Mouse (Mus musculus): Measurements from ENCODE around the gene Fbxo2. TPM values are rescaled to one million over a fixed set of nuclear protein-coding genes. Genes with fewer than 3 reads are reported as not detected.
A peak's percentile ranks its signal among the peaks of the same experiment; 100 is the strongest.
"Not testable (repeated sequence)": the region's sequence is repeated elsewhere in the genome, so short reads cannot be mapped to it uniquely, and the experiment has no call there.

Fbxo2 gene
- 4.2 and 4.5 TPM in 2 replicates for polyA plus RNA-seq (2015; fragmentation: Nextera tagmentation; extraction: Ambion mirVana)

DNA sequence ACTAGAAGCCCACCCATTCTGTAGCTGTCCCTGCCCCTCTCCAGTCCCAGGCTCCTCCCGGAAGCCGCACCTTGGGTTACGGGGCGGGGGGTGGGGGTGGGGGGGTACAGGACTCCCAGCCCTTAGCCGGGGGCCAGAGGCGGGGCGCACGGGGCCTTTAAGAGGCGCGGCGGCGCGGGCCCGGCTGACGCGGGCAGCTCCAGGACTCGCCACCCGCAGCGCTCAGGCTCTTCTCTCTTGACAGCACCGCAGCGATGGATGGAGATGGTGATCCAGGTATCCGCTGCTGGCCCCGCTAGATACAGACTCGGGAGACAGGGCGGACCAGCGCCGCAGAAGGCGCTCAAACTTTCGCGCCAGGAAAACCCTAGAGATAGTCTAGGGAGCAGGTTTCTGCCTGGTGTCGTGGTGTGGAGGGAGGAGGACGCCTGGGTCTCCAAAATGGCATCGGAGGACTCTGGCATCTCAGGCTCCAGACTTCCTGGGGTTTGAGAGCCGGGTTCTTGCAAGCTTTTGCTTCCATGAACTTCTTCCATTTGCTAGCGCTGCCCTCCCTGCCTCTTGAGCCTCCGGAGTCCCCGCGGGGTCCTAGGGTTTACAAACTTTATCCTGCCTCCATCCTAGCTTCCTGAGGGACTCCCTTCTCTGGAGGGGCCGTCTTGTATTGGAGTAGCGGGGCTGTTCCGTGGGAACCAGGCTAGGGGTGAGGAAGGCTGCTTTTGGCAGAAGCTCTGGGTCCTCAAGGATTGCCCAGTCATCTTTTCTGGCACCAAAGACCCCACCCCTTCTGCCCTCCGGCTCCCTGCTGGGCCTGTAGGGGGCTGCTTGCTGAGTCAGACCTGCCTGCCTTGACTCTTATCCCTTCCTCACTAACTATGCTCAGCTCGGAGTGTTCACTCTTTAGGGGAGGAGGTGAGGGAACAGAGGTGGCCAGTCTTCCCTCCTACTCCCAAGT is at the start of gene Fbxo2, which contains the start of gene Fbxo44:
Fbxo2 (plus strand) TSS at position 186 of the 955 bp plus-strand sequence.
Fbxo44 (minus strand) TSS at position 47 of the 955 bp plus-strand sequence.
- 0 out of 2 replicates have a peak, but pooled peaks cover under 1% of the 10 kb centered on the region for H3K36me3 ChIP-seq
- peak within 1 kb of the TSS; percentile 63 for H3K9ac ChIP-seq
- ATAC-seq (ENCODE audit: insufficient number of reproducible peaks, low FRiP score, low TSS enrichment, low read depth): peak; percentile 67
- peaks cover 45% of the 10 kb centered on the region for H3K4me1 ChIP-seq
- no peak within 1 kb of the TSS for H3K27ac ChIP-seq
- H3K9me3 ChIP-seq: no peaks in the 10 kb centered on the region
- WGBS: under 1% methylated on average over 43 of the region's 43 CpGs
- peak within 1 kb of the TSS; percentile 97 for H3K4me2 ChIP-seq
- peaks cover 62% of the 10 kb centered on the region for H3K27me3 ChIP-seq
- peak within 1 kb of the TSS; percentile 61 for H3K4me3 ChIP-seq

DNA sequence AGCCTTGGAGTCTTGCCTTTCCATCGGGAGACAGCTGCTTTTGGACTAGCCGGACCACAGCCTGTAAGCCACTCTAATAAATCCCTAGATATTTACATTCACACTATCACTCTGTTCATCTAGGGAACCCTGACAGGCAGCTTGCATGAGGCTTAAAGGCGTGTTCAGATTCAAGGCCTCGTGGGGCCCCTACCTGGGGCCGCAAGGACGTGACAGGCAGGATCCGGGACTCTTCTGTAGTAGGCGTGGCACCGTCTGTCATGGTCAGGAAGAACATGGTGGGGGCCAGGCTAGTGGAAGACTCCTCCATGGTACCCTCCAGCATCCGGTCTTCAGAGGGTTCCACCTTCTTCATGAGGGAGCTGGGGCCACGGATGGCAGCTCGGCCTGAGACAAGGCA is 47.9 kb upstream of the Fbxo2 start:
- H3K36me3 ChIP-seq: no peaks in the 10 kb centered on the region
- H3K4me3 ChIP-seq: no peak overlapping the region
- H3K4me2 ChIP-seq: no peak overlapping the region
- H3K27ac ChIP-seq: no peak overlapping the region
- no peak for ATAC-seq (ENCODE audit: insufficient number of reproducible peaks, low FRiP score, low TSS enrichment, low read depth)
- H3K9ac ChIP-seq: no peak overlapping the region
- peaks cover 7% of the 10 kb centered on the region; the same call in 1 of the 2 replicates for H3K27me3 ChIP-seq
- H3K4me1 ChIP-seq: peaks cover 18% of the 10 kb centered on the region
- H3K9me3 ChIP-seq: no peaks in the 10 kb centered on the region
- 77% methylated on average over 12 of the region's 12 CpGs for WGBS

DNA sequence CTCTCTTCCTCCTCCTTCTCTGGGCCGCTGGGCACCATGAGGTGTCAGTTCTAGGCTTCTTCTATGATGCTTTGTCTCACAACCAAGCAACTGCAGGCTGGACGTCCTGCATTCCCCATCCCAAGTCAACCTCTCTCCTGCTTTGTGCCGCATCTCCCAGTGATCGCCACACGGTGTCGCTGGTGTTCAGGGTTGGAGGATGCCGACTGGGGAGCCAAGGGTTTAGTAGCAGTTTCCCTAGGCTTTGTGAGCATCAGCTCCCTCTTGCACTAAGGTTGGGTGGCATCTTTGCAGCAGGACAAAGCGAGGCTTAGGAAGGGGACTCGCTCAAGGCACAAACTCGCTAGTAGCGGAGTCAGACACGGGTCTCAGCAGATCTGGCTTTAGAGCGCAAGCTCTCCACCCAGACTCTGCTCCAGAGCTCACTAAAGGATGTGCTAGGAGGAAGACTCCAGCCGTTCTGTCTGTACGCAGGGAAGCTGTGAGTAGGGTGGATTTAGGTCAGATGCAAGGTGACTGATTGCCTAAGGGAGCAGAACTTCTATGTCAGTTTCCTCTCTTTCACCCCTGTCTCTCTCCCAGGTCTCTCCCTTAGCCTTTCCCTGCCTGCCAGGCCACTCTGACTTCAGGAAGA is 45.5 kb upstream of the Fbxo2 start:
- Histone ChIP-seq H3K27ac (no peak overlapping the region), H3K4me2 (peak overlapping the region; percentile 33; the same call in 1 of the 2 replicates), H3K9ac (no peak overlapping the region), H3K36me3 (no peaks in the 10 kb centered on the region), H3K4me3 (no peak overlapping the region), H3K4me1 (peaks cover 9% of the 10 kb centered on the region), H3K27me3 (peaks cover 7% of the 10 kb centered on the region; the same call in 1 of the 2 replicates), H3K9me3 (no peaks in the 10 kb centered on the region)
- no peak; the same call in 1 of the 2 replicates for ATAC-seq (ENCODE audit: insufficient number of reproducible peaks, low FRiP score, low TSS enrichment, low read depth)
- WGBS: 8% methylated on average over 15 of the region's 15 CpGs

DNA sequence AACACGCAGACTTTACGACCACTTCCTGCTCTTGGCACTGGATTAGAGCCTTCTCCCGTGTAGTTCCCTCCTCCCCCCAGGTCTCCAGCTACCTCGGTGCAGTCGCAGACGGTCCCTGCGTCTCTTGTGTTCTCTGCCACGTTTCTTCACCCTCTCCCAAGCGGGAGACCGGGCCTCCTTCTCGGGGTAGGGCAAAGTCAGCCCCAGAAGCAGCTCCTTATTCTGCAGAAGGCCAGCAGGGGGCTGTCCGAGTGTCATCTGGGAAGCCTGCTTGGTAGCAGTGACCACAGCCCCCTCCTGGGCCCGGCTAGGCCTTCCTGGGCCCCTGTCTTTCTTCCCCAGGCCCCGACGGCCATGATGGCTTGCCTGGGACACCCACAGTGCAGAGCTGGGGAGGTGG is 45.0 kb upstream of the Fbxo2 start:
- Histone ChIP-seq H3K27ac (no peak overlapping the region), H3K4me1 (peaks cover 9% of the 10 kb centered on the region), H3K27me3 (peaks cover 7% of the 10 kb centered on the region; the same call in 1 of the 2 replicates), H3K4me2 (0 out of 2 replicates have a peak overlapping the region, but pooled peaks have one; percentile 10), H3K9me3 (no peaks in the 10 kb centered on the region), H3K36me3 (no peaks in the 10 kb centered on the region), H3K4me3 (no peak overlapping the region), H3K9ac (no peak overlapping the region)
- WGBS: 3% methylated on average over 15 of the region's 15 CpGs
- 0 out of 2 replicates have a peak, but pooled peaks have one; percentile 7 for ATAC-seq (ENCODE audit: insufficient number of reproducible peaks, low FRiP score, low TSS enrichment, low read depth)

DNA sequence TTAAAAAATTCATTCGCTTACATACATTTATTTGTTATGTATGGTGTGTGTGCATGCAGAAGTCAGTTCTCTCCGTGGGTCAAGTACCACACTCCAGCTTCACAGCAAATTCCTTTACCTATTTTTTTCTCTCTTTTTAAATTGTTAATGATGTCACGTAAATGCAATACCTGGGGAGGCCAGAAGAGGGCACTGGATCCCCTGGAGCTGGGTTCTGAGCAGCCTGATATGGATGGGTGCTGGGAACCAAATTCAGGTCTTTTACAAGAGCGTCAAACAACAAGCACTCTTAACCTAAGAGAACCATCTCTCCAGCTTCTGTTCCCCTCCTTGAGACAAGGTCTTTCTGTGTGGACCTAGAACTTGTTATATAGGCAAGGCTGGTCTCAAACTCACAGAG is 43.8 kb upstream of the Fbxo2 start:
- no peak overlapping the region for H3K4me2 ChIP-seq

DNA sequence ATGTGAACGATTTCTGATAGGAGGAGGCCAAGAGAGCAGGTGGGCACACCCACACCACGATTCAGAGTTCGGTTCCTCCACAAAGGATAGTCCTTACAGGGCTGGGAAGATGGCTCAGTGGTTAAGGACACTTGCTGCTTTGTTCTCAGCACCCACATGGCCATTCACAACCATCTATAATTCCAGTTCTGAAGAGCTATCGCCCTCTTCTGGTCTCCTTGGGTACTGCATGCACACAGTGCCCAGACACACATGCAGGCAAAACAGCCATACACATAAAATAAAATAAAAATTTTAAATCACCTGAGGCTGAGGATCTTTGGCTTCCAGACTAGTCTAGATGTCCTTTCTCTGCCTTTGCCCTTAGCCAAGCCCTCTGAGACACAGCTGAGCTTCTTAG is 43.0 kb upstream of the Fbxo2 start:
- H3K4me3 ChIP-seq: no peak overlapping the region
- no peak for ATAC-seq (ENCODE audit: insufficient number of reproducible peaks, low FRiP score, low TSS enrichment, low read depth)
- no peaks in the 10 kb centered on the region for H3K36me3 ChIP-seq
- H3K9me3 ChIP-seq: no peaks in the 10 kb centered on the region
- H3K4me2 ChIP-seq: no peak overlapping the region
- peaks cover 10% of the 10 kb centered on the region for H3K4me1 ChIP-seq
- peaks cover 7% of the 10 kb centered on the region; the same call in 1 of the 2 replicates for H3K27me3 ChIP-seq
- no peak overlapping the region for H3K27ac ChIP-seq
- WGBS: 75% methylated on average over 4 of the region's 4 CpGs
- no peak overlapping the region for H3K9ac ChIP-seq

More for the DNA sequence above, 43.8 kb upstream of the Fbxo2 start:
- Histone ChIP-seq H3K4me3 (no peak overlapping the region), H3K27ac (no peak overlapping the region), H3K27me3 (peaks cover 7% of the 10 kb centered on the region; the same call in 1 of the 2 replicates), H3K36me3 (no peaks in the 10 kb centered on the region), H3K9me3 (no peaks in the 10 kb centered on the region), H3K4me1 (peaks cover 9% of the 10 kb centered on the region), H3K9ac (no peak overlapping the region)
- 78% methylated on average over 4 of the region's 4 CpGs for WGBS
- ATAC-seq (ENCODE audit: insufficient number of reproducible peaks, low FRiP score, low TSS enrichment, low read depth): no peak

DNA sequence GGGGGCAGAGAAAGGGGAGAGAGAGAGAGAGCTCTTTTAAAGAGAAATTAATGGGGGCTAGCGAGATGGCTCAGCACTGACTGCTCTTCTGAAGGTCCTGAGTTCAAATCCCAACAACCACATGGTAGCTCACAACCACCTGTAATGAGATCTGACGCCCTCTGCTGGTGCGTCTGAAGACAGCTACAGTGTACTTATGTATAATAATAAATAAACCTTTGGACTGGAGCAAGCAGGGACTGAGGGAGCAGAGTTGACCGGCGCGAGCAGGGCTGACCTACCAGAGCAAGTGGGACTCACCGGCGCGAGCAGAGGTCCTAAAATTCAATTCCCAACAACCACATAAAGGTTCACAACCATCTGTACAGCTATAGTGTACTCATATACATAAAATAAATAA is 40.8 kb upstream of the Fbxo2 start:
- WGBS: 90% methylated on average over 9 of the region's 9 CpGs

DNA sequence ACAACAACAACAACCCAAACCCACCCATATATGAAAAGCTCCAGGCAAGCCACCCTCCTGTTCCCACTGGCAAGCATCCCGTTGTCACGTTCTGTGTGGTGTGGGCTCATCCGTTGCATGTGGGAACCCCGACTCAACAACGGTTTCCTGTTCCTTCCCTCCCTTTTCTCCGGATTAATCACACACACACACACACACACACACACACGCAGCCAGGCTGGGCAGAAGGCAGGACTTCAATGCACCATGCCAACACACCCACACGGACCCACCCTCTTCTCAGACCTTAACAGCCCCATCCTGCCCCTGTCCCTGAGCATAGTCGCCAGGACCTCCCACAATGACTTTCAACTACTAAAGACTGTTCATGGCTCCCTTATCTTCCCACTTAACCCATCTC is 39.9 kb upstream of the Fbxo2 start:
- 72% methylated on average over 9 of the region's 9 CpGs for WGBS
- Histone ChIP-seq H3K36me3 (no peaks in the 10 kb centered on the region), H3K4me1 (peaks cover 4% of the 10 kb centered on the region), H3K27me3 (0 out of 2 replicates have a peak, but pooled peaks cover under 1% of the 10 kb centered on the region), H3K27ac (no peak overlapping the region), H3K9ac (no peak overlapping the region), H3K4me3 (no peak overlapping the region), H3K9me3 (no peaks in the 10 kb centered on the region), H3K4me2 (no peak overlapping the region)
- ATAC-seq (ENCODE audit: insufficient number of reproducible peaks, low FRiP score, low TSS enrichment, low read depth): no peak

More for the DNA sequence above, 40.8 kb upstream of the Fbxo2 start:
- not testable (repeated sequence) for ATAC-seq (ENCODE audit: insufficient number of reproducible peaks, low FRiP score, low TSS enrichment, low read depth); H3K4me3 ChIP-seq; H3K36me3 ChIP-seq; H3K9ac ChIP-seq; H3K27ac ChIP-seq; H3K27me3 ChIP-seq; H3K4me2 ChIP-seq; H3K9me3 ChIP-seq
- peaks cover 12% of the 10 kb centered on the region for H3K4me1 ChIP-seq

DNA sequence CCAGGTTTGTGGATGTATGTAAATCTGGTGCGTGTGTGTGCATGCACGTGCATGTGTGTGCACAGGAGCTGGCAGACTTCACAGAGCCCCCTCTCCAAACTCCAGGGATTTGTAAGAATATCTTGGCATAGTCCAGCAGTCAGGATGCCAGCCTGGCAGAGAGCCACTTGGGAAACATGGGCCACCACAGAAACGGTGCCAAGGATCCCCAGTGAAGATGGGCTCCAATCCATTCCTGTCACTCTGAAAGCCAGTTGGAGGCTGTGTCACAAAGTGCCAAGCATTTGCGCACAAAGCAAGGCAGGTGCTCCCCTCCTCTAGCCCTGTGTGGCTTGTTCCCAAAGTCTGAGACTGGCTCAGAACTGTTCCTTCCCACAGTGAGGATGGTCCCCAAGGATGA is 39.1 kb upstream of the Fbxo2 start:
- H3K4me3 ChIP-seq: no peak overlapping the region
- 78% methylated on average over 4 of the region's 4 CpGs for WGBS
- no peaks in the 10 kb centered on the region for H3K36me3 ChIP-seq
- 0 out of 2 replicates have a peak, but pooled peaks cover 3% of the 10 kb centered on the region for H3K4me1 ChIP-seq
- no peaks in the 10 kb centered on the region for H3K27me3 ChIP-seq
- no peak overlapping the region for H3K27ac ChIP-seq
- no peak overlapping the region for H3K9ac ChIP-seq
- no peak overlapping the region for H3K4me2 ChIP-seq
- no peaks in the 10 kb centered on the region for H3K9me3 ChIP-seq
- no peak for ATAC-seq (ENCODE audit: insufficient number of reproducible peaks, low FRiP score, low TSS enrichment, low read depth)

DNA sequence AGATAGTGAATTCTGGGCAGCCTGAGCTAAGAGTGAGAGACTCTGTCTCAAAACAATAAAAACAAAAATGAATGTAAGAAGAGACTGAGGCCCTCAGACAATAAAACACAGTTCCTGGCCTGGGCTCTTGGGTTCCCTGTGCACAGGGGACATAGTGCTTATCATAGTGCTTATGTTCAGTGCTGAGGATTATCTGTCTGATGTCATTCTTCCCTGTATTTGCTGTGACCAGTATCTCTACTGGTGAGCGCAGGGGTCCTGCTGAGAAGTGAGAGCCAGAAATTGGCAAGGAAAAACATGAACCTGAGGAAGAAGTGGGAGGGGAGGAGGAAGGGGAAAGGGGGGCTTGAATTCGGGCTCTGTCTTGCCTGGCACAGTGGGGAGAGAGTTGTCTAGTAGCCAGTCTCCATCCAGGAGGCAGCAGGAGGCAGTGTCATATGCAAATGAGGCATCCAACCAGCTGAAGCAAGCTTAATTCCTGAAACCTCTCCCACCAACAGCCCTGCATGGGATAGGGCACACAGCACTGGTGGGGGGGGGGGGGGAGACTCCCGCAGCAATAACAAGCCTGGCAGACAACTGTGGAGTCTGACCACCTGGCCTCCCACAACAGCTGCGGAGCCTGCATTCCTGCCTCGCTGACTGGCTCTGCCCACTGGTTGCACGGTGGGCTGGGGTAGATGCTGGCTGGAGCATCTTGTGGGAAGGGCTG is 38.3 kb upstream of the Fbxo2 start:
- ATAC-seq (ENCODE audit: insufficient number of reproducible peaks, low FRiP score, low TSS enrichment, low read depth): peak; percentile 80
- H3K9ac ChIP-seq: no peak overlapping the region
- WGBS: 12% methylated on average over 6 of the region's 6 CpGs
- H3K9me3 ChIP-seq: no peaks in the 10 kb centered on the region
- H3K4me3 ChIP-seq: no peak overlapping the region
- no peak overlapping the region for H3K27ac ChIP-seq
- H3K4me1 ChIP-seq: 0 out of 2 replicates have a peak, but pooled peaks cover 3% of the 10 kb centered on the region
- no peaks in the 10 kb centered on the region for H3K36me3 ChIP-seq
- H3K27me3 ChIP-seq: no peaks in the 10 kb centered on the region
- H3K4me2 ChIP-seq: no peak overlapping the region

DNA sequence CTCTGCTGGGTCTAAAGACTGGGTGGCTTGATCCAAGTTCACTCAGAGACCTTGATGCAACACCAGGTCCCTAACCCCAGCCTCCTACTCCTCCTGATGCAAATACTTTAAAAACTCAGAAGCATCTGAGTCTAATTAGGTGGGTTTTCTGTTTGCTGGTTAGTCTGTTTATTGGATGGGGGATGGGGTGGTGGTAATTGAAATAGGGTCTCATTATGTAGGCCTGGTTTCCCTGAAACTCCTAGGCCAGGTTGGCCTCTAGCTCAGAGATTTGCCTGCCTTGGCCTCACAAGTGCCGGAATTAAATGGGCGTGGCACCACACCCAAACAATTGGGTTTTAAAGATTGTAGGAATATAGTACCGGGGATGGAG is 37.7 kb upstream of the Fbxo2 start:
- no peak overlapping the region for H3K4me2 ChIP-seq
- H3K27ac ChIP-seq: no peak overlapping the region
- no peak for ATAC-seq (ENCODE audit: insufficient number of reproducible peaks, low FRiP score, low TSS enrichment, low read depth)
- no peak overlapping the region for H3K9ac ChIP-seq
- H3K4me1 ChIP-seq: 0 out of 2 replicates have a peak, but pooled peaks cover 3% of the 10 kb centered on the region
- H3K4me3 ChIP-seq: no peak overlapping the region
- H3K36me3 ChIP-seq: no peaks in the 10 kb centered on the region
- no peaks in the 10 kb centered on the region for H3K9me3 ChIP-seq
- no peaks in the 10 kb centered on the region for H3K27me3 ChIP-seq
- WGBS: 35% methylated on average over 3 of the region's 3 CpGs

All from limb, embryonic 15.5 days (tissue).